Comparison of ENCODE assay signal across 8 mouse cellular contexts in genomic region chr12:112941156-112941775, GRCm38 (mm10). TPM values are rescaled to one million over a fixed set of nuclear protein-coding genes. Genes with fewer than 3 reads are reported as not detected.
DNase-seq lines count a peak whose midpoint lies in the region; ATAC-seq and TF ChIP-seq lines count a peak whose summit lies in the region.

No protein-coding gene starts in this region.

- no peak for TF ChIP-seq CTCF in cortical plate, adult 2 months (IDR thresholded peaks at IDR 0.05; ENCODE audit: extremely low read depth, insufficient read depth, low read length)

- no peak overlapping the region for H3K27ac ChIP-seq in cortical plate, adult 2 months (ENCODE audit: insufficient read depth, low read length)
- H3K27ac ChIP-seq in hindbrain, embryonic 10.5 days = peak overlapping the region; percentile 97
- no peak overlapping the region for H3K27ac ChIP-seq in limb, embryonic 13.5 days
- H3K27ac ChIP-seq in neural tube, embryonic 13.5 days (replicated peaks) = 0 out of 2 replicates have a peak overlapping the region, but pooled peaks have one; percentile 18

- peak overlapping the region; percentile 90 for H3K4me3 ChIP-seq in cortical plate, adult 2 months (ENCODE audit: insufficient read depth, low read length)
- peak overlapping the region; percentile 85 for H3K4me3 ChIP-seq in hindbrain, embryonic 10.5 days
- H3K4me3 ChIP-seq in limb, embryonic 13.5 days = peak overlapping the region; percentile 70
- peak overlapping the region; percentile 70 for H3K4me3 ChIP-seq in neural tube, embryonic 13.5 days

- peaks cover 7% of the 10 kb centered on the region for H3K4me1 ChIP-seq in cortical plate, adult 2 months (ENCODE audit: control insufficient read depth, insufficient read depth, low read length)
- H3K4me1 ChIP-seq in hindbrain, embryonic 10.5 days (replicated peaks) = peaks cover 57% of the 10 kb centered on the region
- H3K4me1 ChIP-seq in limb, embryonic 13.5 days = peaks cover 40% of the 10 kb centered on the region
- peaks cover 45% of the 10 kb centered on the region for H3K4me1 ChIP-seq in neural tube, embryonic 13.5 days (replicated peaks)

- WGBS in hindbrain, embryonic 10.5 days = 48% methylated on average over 10 of the region's 10 CpGs
- 42% methylated on average over 10 of the region's 10 CpGs for WGBS in limb, embryonic 13.5 days
- 45% methylated on average over 10 of the region's 10 CpGs for WGBS in neural tube, embryonic 13.5 days

- no peaks in the 10 kb centered on the region for H3K36me3 ChIP-seq in hindbrain, embryonic 10.5 days
- H3K36me3 ChIP-seq in limb, embryonic 13.5 days = no peaks in the 10 kb centered on the region
- no peaks in the 10 kb centered on the region for H3K36me3 ChIP-seq in neural tube, embryonic 13.5 days

- peak; percentile 58 for DNase-seq in right cerebral cortex, postnatal 4 days
- DNase-seq in right cerebral cortex, postnatal 10 days (ENCODE audit: low spot score in 2 of 2) = no peak
- no peak for DNase-seq in hindbrain, embryonic 10.5 days (ENCODE audit: low spot score)
- DNase-seq in left cerebral cortex, adult 8-10 months (ENCODE audit: low spot score in 2 of 2) = no peak
- DNase-seq in embryo, embryonic 10 days (ENCODE audit: low spot score) = no peak

- no peak for TF ChIP-seq POLR2A in cortical plate, adult 2 months (IDR thresholded peaks at IDR 0.05; ENCODE audit: extremely low read depth, insufficient read depth, low read length)

- H3K9me3 ChIP-seq in hindbrain, embryonic 10.5 days = no peaks in the 10 kb centered on the region
- no peaks in the 10 kb centered on the region for H3K9me3 ChIP-seq in limb, embryonic 13.5 days
- no peaks in the 10 kb centered on the region for H3K9me3 ChIP-seq in neural tube, embryonic 13.5 days

- H3K9ac ChIP-seq in limb, embryonic 13.5 days = peak overlapping the region; percentile 83
- H3K9ac ChIP-seq in neural tube, embryonic 13.5 days = peak overlapping the region; percentile 84

- peak; percentile 1; the same call in 1 of the 2 replicates for ATAC-seq in limb, embryonic 13.5 days (ENCODE audit: low FRiP score, low read depth)
- ATAC-seq in neural tube, embryonic 13.5 days (ENCODE audit: low read depth) = 0 out of 2 replicates have a peak, but pooled peaks have one; percentile 2

- H3K27me3 ChIP-seq in hindbrain, embryonic 10.5 days (ENCODE audit: insufficient read depth, poor library complexity, severe bottlenecking) = peaks cover 9% of the 10 kb centered on the region; the same call in 1 of the 2 replicates
- no peaks in the 10 kb centered on the region for H3K27me3 ChIP-seq in limb, embryonic 13.5 days
- no peaks in the 10 kb centered on the region for H3K27me3 ChIP-seq in neural tube, embryonic 13.5 days

- peak overlapping the region; percentile 75 for H3K4me2 ChIP-seq in limb, embryonic 13.5 days (replicated peaks)
- peak overlapping the region; percentile 68 for H3K4me2 ChIP-seq in neural tube, embryonic 13.5 days

RNA-seq across cellular contexts. Expression of gene Nudt14, which starts 0.7 kb away (rescaled TPM):
- 18.2 and 18.9 TPM in 2 replicates for polyA plus RNA-seq in cortical plate, adult 2 months (2012; rRNA removed)
- 79.5 and 83.0 TPM in 2 replicates for polyA plus RNA-seq in hindbrain, embryonic 10.5 days (2016; fragmentation: Nextera tagmentation; extraction: Ambion mirVana)
- 83.8 and 88.9 TPM in 2 replicates for polyA plus RNA-seq in limb, embryonic 13.5 days (2015; fragmentation: Nextera tagmentation; extraction: Ambion mirVana)
- 55.1 and 74.8 TPM in 2 replicates for polyA plus RNA-seq in neural tube, embryonic 13.5 days (2015; fragmentation: Nextera tagmentation; extraction: Ambion mirVana)
- 10 to 100 TPM in 3 of 4 experiments, 1 to 10 TPM in 1; 9.8 to 17.1 (median 11.8) TPM for total RNA-seq in left cerebral cortex, adult 8-10 months (2022)

RNA-seq across cellular contexts. Expression of gene Jag2, which starts 11.7 kb away (rescaled TPM):
- 42.1 and 51.5 TPM in 2 replicates for polyA plus RNA-seq in cortical plate, adult 2 months (2012; rRNA removed)
- polyA plus RNA-seq in hindbrain, embryonic 10.5 days (2016; fragmentation: Nextera tagmentation; extraction: Ambion mirVana) = 4.7 and 4.8 TPM in 2 replicates
- polyA plus RNA-seq in limb, embryonic 13.5 days (2015; fragmentation: Nextera tagmentation; extraction: Ambion mirVana) = 5.9 and 7.8 TPM in 2 replicates
- polyA plus RNA-seq in neural tube, embryonic 13.5 days (2015; fragmentation: Nextera tagmentation; extraction: Ambion mirVana) = 8.6 and 9.6 TPM in 2 replicates
- total RNA-seq in left cerebral cortex, adult 8-10 months (2022) = 10 to 100 TPM; 48.1 to 69.9 (median 58.9) TPM

RNA-seq across cellular contexts. Expression of gene Btbd6, which starts 35.0 kb away (rescaled TPM):
- 78.2 and 80.2 TPM in 2 replicates for polyA plus RNA-seq in cortical plate, adult 2 months (2012; rRNA removed)
- 22.8 and 27.2 TPM in 2 replicates for polyA plus RNA-seq in hindbrain, embryonic 10.5 days (2016; fragmentation: Nextera tagmentation; extraction: Ambion mirVana)
- 26.7 and 27.5 TPM in 2 replicates for polyA plus RNA-seq in limb, embryonic 13.5 days (2015; fragmentation: Nextera tagmentation; extraction: Ambion mirVana)
- polyA plus RNA-seq in neural tube, embryonic 13.5 days (2015; fragmentation: Nextera tagmentation; extraction: Ambion mirVana) = 35.0 and 41.4 TPM in 2 replicates
- 10 to 100 TPM; 64.2 to 73.5 (median 68.7) TPM for total RNA-seq in left cerebral cortex, adult 8-10 months (2022)

RNA-seq across cellular contexts. Expression of gene Brf1, which starts 59.2 kb away (rescaled TPM):
- polyA plus RNA-seq in cortical plate, adult 2 months (2012; rRNA removed) = 38.8 and 39.6 TPM in 2 replicates
- polyA plus RNA-seq in hindbrain, embryonic 10.5 days (2016; fragmentation: Nextera tagmentation; extraction: Ambion mirVana) = 55.4 and 57.1 TPM in 2 replicates
- 71.4 and 74.0 TPM in 2 replicates for polyA plus RNA-seq in limb, embryonic 13.5 days (2015; fragmentation: Nextera tagmentation; extraction: Ambion mirVana)
- 55.8 and 55.9 TPM in 2 replicates for polyA plus RNA-seq in neural tube, embryonic 13.5 days (2015; fragmentation: Nextera tagmentation; extraction: Ambion mirVana)
- 10 to 100 TPM; 46.0 to 56.9 (median 48.2) TPM for total RNA-seq in left cerebral cortex, adult 8-10 months (2022)

Comparison
In these comparisons a context has a peak if more than half of its experiments do, and no peak if none do; other contexts are left out.
1. H3K27ac ChIP-seq: peak in hindbrain, embryonic 10.5 days (single experiment) and neural tube, embryonic 13.5 days (single experiment); none in cortical plate, adult 2 months (single experiment) and limb, embryonic 13.5 days (single experiment).
2. Peak in every context shown above with its lines, with median percentiles within 50 percentile points of each other: H3K4me3 ChIP-seq.